Mouse (Mus musculus): ENCODE results near the gene Tmem178b. TPM values are rescaled to one million over a fixed set of nuclear protein-coding genes. Genes with fewer than 3 reads are reported as not detected.

The Tmem178b gene
- 0.03 TPM in 1 of 2 replicates, not detected in the other for polyA plus RNA-seq (2015; fragmentation: Nextera tagmentation; extraction: Ambion mirVana)

- Histone ChIP-seq H3K36me3 (no peaks in the 10 kb centered on the region), H3K9ac (no peak within 1 kb of the TSS), H3K9me3 (replicated peaks) (no peaks in the 10 kb centered on the region), H3K27me3 (peaks cover 74% of the 10 kb centered on the region), H3K27ac (no peak within 1 kb of the TSS), H3K4me1 (replicated peaks) (0 out of 2 replicates have a peak, but pooled peaks cover 13% of the 10 kb centered on the region), H3K4me3 (replicated peaks) (peak within 1 kb of the TSS; percentile 43), H3K4me2 (peak within 1 kb of the TSS; percentile 60)
- ATAC-seq (ENCODE audit: low read depth) (no peak), DNase-seq (no peak)
- 1% methylated on average over 63 of the region's 63 CpGs for WGBS (ENCODE audit: insufficient replicate concordance)
These were observed at the start of gene Tmem178b for GRCm38 (mm10) chr6:39872901-39873591. Gene Tmem178b, plus strand, starts transcription at chr6:39873271.

- ATAC-seq (ENCODE audit: low read depth) (no peak), DNase-seq (no peak)
- H3K27ac ChIP-seq: no peak overlapping the region
- H3K36me3 ChIP-seq: no peaks in the 10 kb centered on the region
- H3K4me3 ChIP-seq (replicated peaks): no peak overlapping the region
- no peaks in the 10 kb centered on the region for H3K9me3 ChIP-seq (replicated peaks)
- H3K9ac ChIP-seq: no peak overlapping the region
- no peaks in the 10 kb centered on the region for H3K4me1 ChIP-seq (replicated peaks)
- WGBS (ENCODE audit: insufficient replicate concordance): 69% methylated on average over 5 of the region's 5 CpGs
- no peaks in the 10 kb centered on the region for H3K27me3 ChIP-seq
- H3K4me2 ChIP-seq: no peak overlapping the region
These were observed 44.3 kb upstream of the Tmem178b start for GRCm38 (mm10) chr6:39828736-39829135.

GRCm38 (mm10) chr6:39843698-39844342 lies 29.3 kb upstream of the Tmem178b start:
- no peak for ATAC-seq (ENCODE audit: low read depth)
- H3K4me3 ChIP-seq (replicated peaks): no peak overlapping the region
- H3K27ac ChIP-seq: no peak overlapping the region
- DNase-seq: no peak
- no peaks in the 10 kb centered on the region for H3K4me1 ChIP-seq (replicated peaks)
- no peaks in the 10 kb centered on the region for H3K9me3 ChIP-seq (replicated peaks)
- H3K9ac ChIP-seq: no peak overlapping the region
- H3K4me2 ChIP-seq: no peak overlapping the region
- no peaks in the 10 kb centered on the region for H3K36me3 ChIP-seq
- WGBS (ENCODE audit: insufficient replicate concordance): 71% methylated on average over 14 of the region's 14 CpGs
- H3K27me3 ChIP-seq: no peaks in the 10 kb centered on the region

- H3K9me3 ChIP-seq (replicated peaks): no peaks in the 10 kb centered on the region
- 55% methylated on average over 2 of the region's 2 CpGs for WGBS (ENCODE audit: insufficient replicate concordance)
These were observed 25.5 kb upstream of the Tmem178b start for GRCm38 (mm10) chr6:39847538-39847937.

GRCm38 (mm10) chr6:39848766-39849165 lies 24.3 kb upstream of the Tmem178b start:
- ATAC-seq (ENCODE audit: low read depth) (no peak), DNase-seq (no peak)
- Histone ChIP-seq H3K4me1 (replicated peaks) (no peaks in the 10 kb centered on the region), H3K4me2 (no peak overlapping the region), H3K27ac (no peak overlapping the region), H3K27me3 (no peaks in the 10 kb centered on the region), H3K4me3 (replicated peaks) (no peak overlapping the region), H3K9ac (no peak overlapping the region), H3K36me3 (no peaks in the 10 kb centered on the region), H3K9me3 (replicated peaks) (no peaks in the 10 kb centered on the region)
- 25% methylated on average over 7 of the region's 7 CpGs for WGBS (ENCODE audit: insufficient replicate concordance)

More at GRCm38 (mm10) chr6:39847538-39847937, 25.5 kb upstream of the Tmem178b start:
- no peaks in the 10 kb centered on the region for H3K4me1 ChIP-seq (replicated peaks)
- DNase-seq (no peak), ATAC-seq (ENCODE audit: low read depth) (no peak)
- no peak overlapping the region for H3K27ac ChIP-seq
- H3K4me3 ChIP-seq (replicated peaks): no peak overlapping the region
- no peaks in the 10 kb centered on the region for H3K36me3 ChIP-seq
- no peak overlapping the region for H3K4me2 ChIP-seq
- H3K9ac ChIP-seq: no peak overlapping the region
- H3K27me3 ChIP-seq: no peaks in the 10 kb centered on the region

- no peak for ATAC-seq (ENCODE audit: low read depth)
- Histone ChIP-seq H3K4me1 (replicated peaks) (no peaks in the 10 kb centered on the region), H3K4me2 (no peak overlapping the region), H3K4me3 (replicated peaks) (no peak overlapping the region), H3K9me3 (replicated peaks) (no peaks in the 10 kb centered on the region), H3K27me3 (no peaks in the 10 kb centered on the region), H3K27ac (no peak overlapping the region), H3K36me3 (no peaks in the 10 kb centered on the region), H3K9ac (no peak overlapping the region)
- WGBS (ENCODE audit: insufficient replicate concordance): 70% methylated on average over 4 of the region's 4 CpGs
- DNase-seq: no peak
These were observed 23.4 kb upstream of the Tmem178b start for GRCm38 (mm10) chr6:39849667-39850066.

GRCm38 (mm10) chr6:39870271-39871135 lies 2.6 kb upstream of the Tmem178b start:
- 2% methylated on average over 27 of the region's 28 CpGs for WGBS (ENCODE audit: insufficient replicate concordance)
- Histone ChIP-seq H3K4me2 (peak overlapping the region; percentile 60), H3K9me3 (replicated peaks) (no peaks in the 10 kb centered on the region), H3K27me3 (peaks cover 73% of the 10 kb centered on the region), H3K36me3 (no peaks in the 10 kb centered on the region), H3K27ac (no peak overlapping the region), H3K4me1 (replicated peaks) (0 out of 2 replicates have a peak, but pooled peaks cover 13% of the 10 kb centered on the region), H3K9ac (no peak overlapping the region), H3K4me3 (replicated peaks) (no peak overlapping the region)
- no peak for DNase-seq
- no peak for ATAC-seq (ENCODE audit: low read depth)

GRCm38 (mm10) chr6:39871381-39872305 lies 1.4 kb upstream of the Tmem178b start:
- peak overlapping the region; percentile 60 for H3K4me2 ChIP-seq
- H3K27me3 ChIP-seq: peaks cover 74% of the 10 kb centered on the region
- H3K36me3 ChIP-seq: no peaks in the 10 kb centered on the region
- H3K9me3 ChIP-seq (replicated peaks): no peaks in the 10 kb centered on the region
- no peak for ATAC-seq (ENCODE audit: low read depth)
- no peak overlapping the region for H3K27ac ChIP-seq
- WGBS (ENCODE audit: insufficient replicate concordance): 2% methylated on average over 69 of the region's 71 CpGs
- DNase-seq: no peak
- 0 out of 2 replicates have a peak, but pooled peaks cover 13% of the 10 kb centered on the region for H3K4me1 ChIP-seq (replicated peaks)
- H3K4me3 ChIP-seq (replicated peaks): peak overlapping the region; percentile 43
- H3K9ac ChIP-seq: no peak overlapping the region

- Histone ChIP-seq H3K36me3 (no peaks in the 10 kb centered on the region), H3K4me1 (replicated peaks) (0 out of 2 replicates have a peak, but pooled peaks cover 13% of the 10 kb centered on the region), H3K9me3 (replicated peaks) (no peaks in the 10 kb centered on the region), H3K4me2 (peak overlapping the region; percentile 60), H3K9ac (no peak overlapping the region), H3K4me3 (replicated peaks) (peak overlapping the region; percentile 43), H3K27me3 (peaks cover 74% of the 10 kb centered on the region), H3K27ac (no peak overlapping the region)
- DNase-seq (no peak), ATAC-seq (ENCODE audit: low read depth) (no peak)
- WGBS (ENCODE audit: insufficient replicate concordance): 1% methylated on average over 37 of the region's 39 CpGs
These were observed 668 bp upstream of the Tmem178b start for GRCm38 (mm10) chr6:39872306-39872900.

- ATAC-seq (ENCODE audit: low read depth) (no peak), DNase-seq (no peak)
- Histone ChIP-seq H3K27me3 (peaks cover 54% of the 10 kb centered on the region), H3K36me3 (no peaks in the 10 kb centered on the region), H3K9ac (no peak overlapping the region), H3K27ac (no peak overlapping the region), H3K4me2 (no peak overlapping the region), H3K4me3 (replicated peaks) (no peak overlapping the region), H3K9me3 (replicated peaks) (no peaks in the 10 kb centered on the region), H3K4me1 (replicated peaks) (0 out of 2 replicates have a peak, but pooled peaks cover 13% of the 10 kb centered on the region)
- 51% methylated on average over 4 of the region's 4 CpGs for WGBS (ENCODE audit: insufficient replicate concordance)
These were observed 2.1 kb downstream of the Tmem178b start for GRCm38 (mm10) chr6:39875186-39875585.

All from liver, embryonic 13.5 days (tissue).